Mouse (Mus musculus): ENCODE measurements at regions not wholly inside any gene's neighbourhood (a gene's known extent, or its start where the extent isn't known, plus 50 kb on each side); places are given as distances from the start of the nearest gene placed in this dataset.

DNA sequence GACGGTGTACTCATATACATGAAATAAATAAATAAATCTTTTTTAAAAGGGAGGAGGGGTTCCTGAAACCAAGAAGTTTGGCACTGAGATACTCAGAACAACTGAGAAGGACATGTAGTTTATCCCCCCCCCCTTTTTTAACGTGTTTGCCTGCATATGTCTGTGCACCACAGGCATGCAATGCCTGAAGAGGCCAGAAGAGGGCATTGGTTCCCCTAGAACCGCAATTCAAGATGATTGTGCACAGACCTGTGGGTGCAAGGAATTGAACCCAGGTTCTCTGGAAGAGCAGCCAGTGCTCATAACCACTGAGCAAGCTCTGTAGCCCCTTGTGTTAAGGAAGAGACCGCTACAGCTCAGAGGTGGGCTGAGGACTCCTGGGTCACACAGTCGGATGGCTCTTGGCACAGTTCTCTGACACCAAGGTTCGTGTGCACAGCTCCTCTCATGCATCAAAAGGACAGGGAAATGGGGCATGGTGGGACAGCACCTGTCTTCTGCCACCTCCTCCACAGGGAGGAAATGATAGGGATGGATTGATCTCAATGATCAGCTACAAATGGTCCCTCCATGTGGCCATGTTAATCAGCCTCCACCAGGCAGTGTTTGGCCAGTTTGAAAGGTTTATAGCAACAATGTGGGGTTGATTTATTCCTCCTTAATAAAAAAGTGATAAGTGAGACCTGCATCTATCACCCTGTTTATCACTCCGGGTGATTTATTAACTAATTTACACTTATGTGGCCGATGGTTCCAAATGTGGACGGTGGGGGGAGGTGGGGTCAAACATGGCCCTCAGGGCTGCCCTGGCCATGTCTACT lies 58.5 kb upstream of the Top1 start:
- TF ChIP-seq CTCF (IDR thresholded peaks at IDR 0.05; ENCODE audit: low read depth, low read length) (no peak), POLR2A (IDR thresholded peaks at IDR 0.05; ENCODE audit: borderline replicate concordance, low read depth, low read length) (no peak)

All from bone marrow macrophage, adult 2 months (primary cell).